Mouse (Mus musculus): ENCODE measurements around the gene Ppm1h. TPM values are rescaled to one million over a fixed set of nuclear protein-coding genes. Genes with fewer than 3 reads are reported as not detected.

Ppm1h gene
- polyA plus RNA-seq, 1 experiment from 2014 or later = 6.5 TPM

GRCm38 (mm10) chr10:122732146-122732545, 53.6 kb downstream of the Ppm1h start:
- no peak overlapping the region for H3K4me2 ChIP-seq
- H3K9me3 ChIP-seq (replicated peaks) = no peaks in the 10 kb centered on the region
- H3K4me1 ChIP-seq = no peaks in the 10 kb centered on the region
- ATAC-seq = no peak
- no peak overlapping the region for H3K9ac ChIP-seq
- H3K27ac ChIP-seq = no peak overlapping the region
- no peaks in the 10 kb centered on the region for H3K27me3 ChIP-seq
- H3K36me3 ChIP-seq (ENCODE audit: poor library complexity, severe bottlenecking) = no peaks in the 10 kb centered on the region
- 98% methylated on average over 3 of the region's 3 CpGs for WGBS
- no peak overlapping the region for H3K4me3 ChIP-seq

- Histone ChIP-seq H3K4me2 (no peak overlapping the region), H3K9me3 (replicated peaks) (no peaks in the 10 kb centered on the region), H3K36me3 (ENCODE audit: poor library complexity, severe bottlenecking) (no peaks in the 10 kb centered on the region), H3K27ac (no peak overlapping the region), H3K4me3 (no peak overlapping the region), H3K4me1 (no peaks in the 10 kb centered on the region), H3K9ac (no peak overlapping the region), H3K27me3 (no peaks in the 10 kb centered on the region)
- 96% methylated on average over 4 of the region's 4 CpGs for WGBS
- ATAC-seq = no peak
These were observed 56.0 kb downstream of the Ppm1h start for GRCm38 (mm10) chr10:122734521-122734920.

- no peak overlapping the region for H3K4me2 ChIP-seq
- 90% methylated on average over 7 of the region's 7 CpGs for WGBS
- H3K36me3 ChIP-seq (ENCODE audit: poor library complexity, severe bottlenecking) = no peaks in the 10 kb centered on the region
- no peak overlapping the region for H3K9ac ChIP-seq
- no peak overlapping the region for H3K4me3 ChIP-seq
- H3K9me3 ChIP-seq (replicated peaks) = no peaks in the 10 kb centered on the region
- H3K27ac ChIP-seq = no peak overlapping the region
- no peak for ATAC-seq
- no peaks in the 10 kb centered on the region for H3K27me3 ChIP-seq
- no peaks in the 10 kb centered on the region for H3K4me1 ChIP-seq
These were observed 56.8 kb downstream of the Ppm1h start for GRCm38 (mm10) chr10:122735284-122735784.

GRCm38 (mm10) chr10:122736835-122737234, 58.3 kb downstream of the Ppm1h start:
- ATAC-seq = no peak
- 90% methylated on average over 4 of the region's 4 CpGs for WGBS

GRCm38 (mm10) chr10:122738526-122738925, 60.0 kb downstream of the Ppm1h start:
- Histone ChIP-seq H3K27me3 (no peaks in the 10 kb centered on the region), H3K36me3 (ENCODE audit: poor library complexity, severe bottlenecking) (no peaks in the 10 kb centered on the region), H3K27ac (no peak overlapping the region), H3K4me2 (no peak overlapping the region), H3K9ac (no peak overlapping the region), H3K4me3 (no peak overlapping the region), H3K9me3 (replicated peaks) (no peaks in the 10 kb centered on the region), H3K4me1 (peaks cover 7% of the 10 kb centered on the region; the same call in 1 of the 2 replicates)
- no peak for ATAC-seq
- WGBS = 86% methylated on average over 10 of the region's 10 CpGs

More at GRCm38 (mm10) chr10:122736835-122737234, 58.3 kb downstream of the Ppm1h start:
- Histone ChIP-seq H3K9me3 (replicated peaks) (no peaks in the 10 kb centered on the region), H3K4me1 (peaks cover 7% of the 10 kb centered on the region; the same call in 1 of the 2 replicates), H3K27ac (no peak overlapping the region), H3K4me3 (no peak overlapping the region), H3K36me3 (ENCODE audit: poor library complexity, severe bottlenecking) (no peaks in the 10 kb centered on the region), H3K27me3 (no peaks in the 10 kb centered on the region), H3K9ac (no peak overlapping the region), H3K4me2 (no peak overlapping the region)

GRCm38 (mm10) chr10:122739037-122739436, 60.5 kb downstream of the Ppm1h start:
- Histone ChIP-seq H3K9ac (no peak overlapping the region), H3K9me3 (replicated peaks) (no peaks in the 10 kb centered on the region), H3K4me3 (no peak overlapping the region), H3K36me3 (ENCODE audit: poor library complexity, severe bottlenecking) (no peaks in the 10 kb centered on the region), H3K4me2 (no peak overlapping the region), H3K27me3 (no peaks in the 10 kb centered on the region), H3K27ac (no peak overlapping the region), H3K4me1 (peaks cover 7% of the 10 kb centered on the region; the same call in 1 of the 2 replicates)
- WGBS = 92% methylated on average over 4 of the region's 4 CpGs
- no peak for ATAC-seq

GRCm38 (mm10) chr10:122740117-122740516, 61.6 kb downstream of the Ppm1h start:
- Histone ChIP-seq H3K4me2 (no peak overlapping the region), H3K9me3 (replicated peaks) (no peaks in the 10 kb centered on the region), H3K27ac (no peak overlapping the region), H3K27me3 (no peaks in the 10 kb centered on the region), H3K9ac (no peak overlapping the region), H3K4me1 (peaks cover 7% of the 10 kb centered on the region; the same call in 1 of the 2 replicates), H3K4me3 (no peak overlapping the region), H3K36me3 (ENCODE audit: poor library complexity, severe bottlenecking) (no peaks in the 10 kb centered on the region)
- WGBS = 80% methylated on average over 4 of the region's 4 CpGs
- ATAC-seq = no peak

- Histone ChIP-seq H3K9me3 (replicated peaks) (no peaks in the 10 kb centered on the region), H3K4me2 (no peak overlapping the region), H3K36me3 (ENCODE audit: poor library complexity, severe bottlenecking) (no peaks in the 10 kb centered on the region), H3K27ac (0 out of 2 replicates have a peak overlapping the region, but pooled peaks have one; percentile 15), H3K4me3 (no peak overlapping the region), H3K4me1 (peaks cover 7% of the 10 kb centered on the region; the same call in 1 of the 2 replicates), H3K27me3 (no peaks in the 10 kb centered on the region), H3K9ac (no peak overlapping the region)
- no peak for ATAC-seq
- 51% methylated on average over 7 of the region's 7 CpGs for WGBS
These were observed 62.6 kb downstream of the Ppm1h start for GRCm38 (mm10) chr10:122741191-122741590.

- Histone ChIP-seq H3K4me1 (peaks cover 7% of the 10 kb centered on the region; the same call in 1 of the 2 replicates), H3K27me3 (no peaks in the 10 kb centered on the region), H3K9ac (no peak overlapping the region), H3K27ac (no peak overlapping the region), H3K9me3 (replicated peaks) (no peaks in the 10 kb centered on the region), H3K36me3 (ENCODE audit: poor library complexity, severe bottlenecking) (no peaks in the 10 kb centered on the region), H3K4me2 (no peak overlapping the region), H3K4me3 (no peak overlapping the region)
- WGBS = 79% methylated on average over 2 of the region's 2 CpGs
- ATAC-seq = no peak
These were observed 63.6 kb downstream of the Ppm1h start for GRCm38 (mm10) chr10:122742136-122742535.

- ATAC-seq = no peak
- no peak overlapping the region for H3K27ac ChIP-seq
- no peaks in the 10 kb centered on the region for H3K27me3 ChIP-seq
- peaks cover 7% of the 10 kb centered on the region; the same call in 1 of the 2 replicates for H3K4me1 ChIP-seq
- no peaks in the 10 kb centered on the region for H3K9me3 ChIP-seq (replicated peaks)
- no peak overlapping the region for H3K9ac ChIP-seq
- no peak overlapping the region for H3K4me2 ChIP-seq
- H3K36me3 ChIP-seq (ENCODE audit: poor library complexity, severe bottlenecking) = no peaks in the 10 kb centered on the region
- WGBS = 90% methylated on average over 2 of the region's 2 CpGs
- no peak overlapping the region for H3K4me3 ChIP-seq
These were observed 64.8 kb downstream of the Ppm1h start for GRCm38 (mm10) chr10:122743361-122743760.

GRCm38 (mm10) chr10:122744970-122745369, 66.4 kb downstream of the Ppm1h start:
- Histone ChIP-seq H3K4me1 (peaks cover 7% of the 10 kb centered on the region; the same call in 1 of the 2 replicates), H3K27ac (no peak overlapping the region), H3K27me3 (no peaks in the 10 kb centered on the region), H3K9ac (no peak overlapping the region), H3K36me3 (ENCODE audit: poor library complexity, severe bottlenecking) (no peaks in the 10 kb centered on the region), H3K4me3 (no peak overlapping the region), H3K4me2 (no peak overlapping the region), H3K9me3 (replicated peaks) (no peaks in the 10 kb centered on the region)
- WGBS = 96% methylated on average over 2 of the region's 2 CpGs
- no peak for ATAC-seq

- Histone ChIP-seq H3K4me3 (no peak overlapping the region), H3K27ac (no peak overlapping the region), H3K9ac (no peak overlapping the region), H3K4me1 (peaks cover 4% of the 10 kb centered on the region; the same call in 1 of the 2 replicates), H3K4me2 (no peak overlapping the region), H3K9me3 (replicated peaks) (no peaks in the 10 kb centered on the region), H3K36me3 (ENCODE audit: poor library complexity, severe bottlenecking) (no peaks in the 10 kb centered on the region), H3K27me3 (no peaks in the 10 kb centered on the region)
- ATAC-seq = no peak
- 78% methylated on average over 7 of the region's 7 CpGs for WGBS
These were observed 67.6 kb downstream of the Ppm1h start for GRCm38 (mm10) chr10:122746211-122746610.
